Mouse (Mus musculus) urinary bladder, postnatal 10 days (tissue): ENCODE results near the gene B3gnt7.

Experiments used
- DNase-seq: peaks from one replicate; pipeline ENCODE4 v3.0.0; 2022; ENCODE audit warnings: low spot score

Gene B3gnt7

GRCm38 (mm10) chr1:86345956-86346355, 43.3 kb downstream of the B3gnt7 start:
- no peak for DNase-seq

- no peak for DNase-seq
These were observed 44.5 kb downstream of the B3gnt7 start for GRCm38 (mm10) chr1:86346851-86347715.

GRCm38 (mm10) chr1:86347716-86348045, 45.0 kb downstream of the B3gnt7 start:
- DNase-seq = no peak

- no peak for DNase-seq
These were observed 45.5 kb downstream of the B3gnt7 start for GRCm38 (mm10) chr1:86348083-86348482.

GRCm38 (mm10) chr1:86348801-86349200, 46.2 kb downstream of the B3gnt7 start:
- no peak for DNase-seq

- DNase-seq = no peak
These were observed 46.6 kb downstream of the B3gnt7 start for GRCm38 (mm10) chr1:86349201-86349600.

- DNase-seq = no peak
These were observed 47.1 kb downstream of the B3gnt7 start for GRCm38 (mm10) chr1:86349696-86350095.

GRCm38 (mm10) chr1:86350576-86350975, 47.9 kb downstream of the B3gnt7 start:
- no peak for DNase-seq

- DNase-seq = no peak
These were observed 51.6 kb downstream of the B3gnt7 start for GRCm38 (mm10) chr1:86354186-86354585.
